Mouse (Mus musculus) kidney, postnatal 0 days (tissue): ENCODE measurements around the gene Zscan22. TPM values are rescaled to one million over a fixed set of nuclear protein-coding genes. Genes with fewer than 3 reads are reported as not detected.

Experiments
- ATAC-seq: fragments of 200-750 bp; cut with Nextera tagmentation; replicated peaks from 2 replicates; pipeline ENCODE4 v1.8.0; 2017; ENCODE audit warnings: low read depth, moderate number of reproducible peaks, moderate TSS enrichment, moderate library complexity; ENCODE audit not compliant: low FRiP score
- DNase-seq: peaks from one replicate; pipeline ENCODE4 v3.0.0-alpha.2; 2016; ENCODE audit warnings: low spot score
- H3K27ac ChIP-seq: fragments of 300-500 bp; sonication (generic); 2 replicates; pipeline ENCODE4 v1.5.1; 2014; ENCODE audit warnings: mild to moderate bottlenecking
- H3K27me3 ChIP-seq: fragments of 300-500 bp; sonication (generic); 2 replicates; pipeline ENCODE4 v1.6.1; 2014; ENCODE audit warnings: low read length, mixed read lengths; ENCODE audit not compliant: insufficient read depth
- H3K36me3 ChIP-seq: fragments of 300-500 bp; sonication (generic); 2 replicates; pipeline ENCODE4 v1.6.1; 2014; ENCODE audit warnings: low read length, mixed read lengths; ENCODE audit not compliant: insufficient read depth
- H3K4me1 ChIP-seq: fragments of 300-500 bp; sonication (generic); replicated peaks from 2 replicates; pipeline ENCODE4 v1.6.1; 2014; ENCODE audit warnings: antibody characterized with exemption, low read length, mixed read lengths; ENCODE audit not compliant: insufficient read depth
- H3K4me2 ChIP-seq: fragments of 300-500 bp; sonication (generic); 2 replicates; pipeline ENCODE4 v1.6.1; 2014; ENCODE audit warnings: mild to moderate bottlenecking, low read length, moderate library complexity, mixed read lengths
- H3K4me3 ChIP-seq: fragments of 300-500 bp; sonication (generic); replicated peaks from 2 replicates; pipeline ENCODE4 v1.5.1; 2014; ENCODE audit warnings: low read depth, low read length
- H3K9ac ChIP-seq: fragments of 300-500 bp; sonication (generic); 2 replicates; pipeline ENCODE4 v1.6.1; 2014; ENCODE audit warnings: low read depth, low read length
- H3K9me3 ChIP-seq: fragments of 300-500 bp; sonication (generic); replicated peaks from 2 replicates; pipeline ENCODE4 v1.6.1; 2016; ENCODE audit warnings: low read length, inconsistent platforms, mixed read lengths
- CTCF ChIP-seq: IDR thresholded peaks from 2 replicates; pipeline ENCODE4 v1.5.1; 2016; ENCODE audit warnings: antibody characterized with exemption, low read depth, mild to moderate bottlenecking, moderate library complexity
- WGBS: fragments of 180-500 bp; shearing (Covaris S2); extraction: QIAGEN DNeasy Blood & Tissue Kit; methylation state at CpG from one replicate; pipeline ENCODE4 v1.1.7; 2014; 5-methylcytosine and 5-hydroxymethylcytosine counted together
- polyA plus RNA-seq: library from polyadenylated mRNA; unstranded; fragments of >200 nt; fragmentation: Nextera tagmentation; extraction: Ambion mirVana; gene quantifications from 2 replicates; pipeline ENCODE4 v1.2.1, GENCODE M21; 2015

Gene Zscan22
- polyA plus RNA-seq, 1 experiment from 2014 or later: 11.8 TPM

GRCm38 (mm10) chr7:12940599-12940998 is 43.0 kb downstream of the Zscan22 start:
- no peaks in the 10 kb centered on the region for H3K36me3 ChIP-seq
- WGBS: 83% methylated on average over 4 of the region's 4 CpGs
- H3K27ac ChIP-seq: no peak overlapping the region
- ATAC-seq (no peak), DNase-seq (no peak)
- no peak overlapping the region for H3K4me3 ChIP-seq
- no peaks in the 10 kb centered on the region for H3K4me1 ChIP-seq
- TF ChIP-seq CTCF: no peak
- no peak overlapping the region for H3K4me2 ChIP-seq
- H3K9ac ChIP-seq: no peak overlapping the region
- H3K27me3 ChIP-seq: no peaks in the 10 kb centered on the region
- no peaks in the 10 kb centered on the region for H3K9me3 ChIP-seq

- peak; percentile 57 for TF ChIP-seq CTCF
- DNase-seq: peak; percentile 13
- ATAC-seq: no peak
- Histone ChIP-seq H3K4me3 (no peak overlapping the region), H3K27me3 (no peaks in the 10 kb centered on the region), H3K4me1 (no peaks in the 10 kb centered on the region), H3K4me2 (no peak overlapping the region), H3K27ac (no peak overlapping the region), H3K36me3 (no peaks in the 10 kb centered on the region), H3K9me3 (no peaks in the 10 kb centered on the region), H3K9ac (no peak overlapping the region)
Measured at GRCm38 (mm10) chr7:12943488-12943887, 45.9 kb downstream of the Zscan22 start.

GRCm38 (mm10) chr7:12949032-12949871 is 51.6 kb downstream of the Zscan22 start:
- Histone ChIP-seq H3K9ac (peak overlapping the region; percentile 60), H3K36me3 (no peaks in the 10 kb centered on the region), H3K27me3 (no peaks in the 10 kb centered on the region), H3K9me3 (no peaks in the 10 kb centered on the region), H3K4me1 (no peaks in the 10 kb centered on the region), H3K4me3 (peak overlapping the region; percentile 42), H3K4me2 (peak overlapping the region; percentile 70), H3K27ac (peak overlapping the region; percentile 74)
- WGBS: 6% methylated on average over 35 of the region's 35 CpGs
- peak; percentile 98 for ATAC-seq
- peak; percentile 99 for DNase-seq
- no peak for TF ChIP-seq CTCF

GRCm38 (mm10) chr7:12949872-12950229 is 52.2 kb downstream of the Zscan22 start:
- 4% methylated on average over 16 of the region's 16 CpGs for WGBS
- Histone ChIP-seq H3K4me1 (no peaks in the 10 kb centered on the region), H3K4me2 (peak overlapping the region; percentile 70), H3K4me3 (peak overlapping the region; percentile 42), H3K9ac (peak overlapping the region; percentile 60), H3K27me3 (no peaks in the 10 kb centered on the region), H3K27ac (peak overlapping the region; percentile 69), H3K9me3 (no peaks in the 10 kb centered on the region), H3K36me3 (no peaks in the 10 kb centered on the region)
- TF ChIP-seq CTCF: no peak
- ATAC-seq (peak; percentile 63), DNase-seq (no peak)

GRCm38 (mm10) chr7:12954896-12955295 is 57.3 kb downstream of the Zscan22 start:
- no peaks in the 10 kb centered on the region for H3K27me3 ChIP-seq
- no peak; the same call in 1 of the 2 replicates for ATAC-seq
- no peak overlapping the region for H3K9ac ChIP-seq
- 43% methylated on average over 3 of the region's 3 CpGs for WGBS
- H3K4me2 ChIP-seq: no peak overlapping the region
- no peaks in the 10 kb centered on the region for H3K4me1 ChIP-seq
- no peaks in the 10 kb centered on the region for H3K9me3 ChIP-seq
- peak; percentile 47 for TF ChIP-seq CTCF
- no peaks in the 10 kb centered on the region for H3K36me3 ChIP-seq
- H3K27ac ChIP-seq: no peak overlapping the region
- no peak overlapping the region for H3K4me3 ChIP-seq
- peak; percentile 14 for DNase-seq

GRCm38 (mm10) chr7:12957511-12957910 is 59.9 kb downstream of the Zscan22 start:
- ATAC-seq (no peak), DNase-seq (no peak)
- 66% methylated on average over 5 of the region's 5 CpGs for WGBS
- Histone ChIP-seq H3K4me1 (peaks cover 4% of the 10 kb centered on the region; the same call in 1 of the 2 replicates), H3K9me3 (no peaks in the 10 kb centered on the region), H3K27me3 (no peaks in the 10 kb centered on the region), H3K4me2 (no peak overlapping the region), H3K36me3 (no peaks in the 10 kb centered on the region), H3K27ac (no peak overlapping the region), H3K9ac (no peak overlapping the region), H3K4me3 (no peak overlapping the region)
- no peak for TF ChIP-seq CTCF

Other genes with a start within 250 kb of the Zscan22 start
- not detected in 2 replicates for gene Vmn2r55, start 212.8 kb upstream of the Zscan22 start, polyA plus RNA-seq
- not detected in 2 replicates for gene Vmn2r56, start 162.8 kb upstream of the Zscan22 start, polyA plus RNA-seq
- 3.6 and 4.4 TPM in 2 replicates for gene Zscan18, start 94.2 kb upstream of the Zscan22 start, polyA plus RNA-seq
- 8.8 and 8.9 TPM in 2 replicates for gene Zfp329, start 79.0 kb upstream of the Zscan22 start, polyA plus RNA-seq
- 20.7 and 22.2 TPM in 2 replicates for gene Zfp110, start 63.1 kb upstream of the Zscan22 start, polyA plus RNA-seq
- 3.3 and 3.5 TPM in 2 replicates for gene Zfp128, start 16.6 kb upstream of the Zscan22 start, polyA plus RNA-seq
- 1,052 and 1,143 TPM in 2 replicates for gene Rps5, start 24.5 kb downstream of the Zscan22 start, polyA plus RNA-seq
- 0.29 and 0.32 TPM in 2 replicates for gene Rnf225, start 29.6 kb downstream of the Zscan22 start, polyA plus RNA-seq
- gene Zfp324, start 68.0 kb downstream of the Zscan22 start, polyA plus RNA-seq: 7.7 and 8.0 TPM in 2 replicates
- 6.7 and 7.1 TPM in 2 replicates for gene Zfp446, start 80.0 kb downstream of the Zscan22 start, polyA plus RNA-seq
- 0.07 and 0.11 TPM in 2 replicates for gene Slc27a5, start 100.4 kb downstream of the Zscan22 start, polyA plus RNA-seq
- gene Trim28, start 101.3 kb downstream of the Zscan22 start, polyA plus RNA-seq: 195 and 197 TPM in 2 replicates
- gene Zbtb45, start 112.2 kb downstream of the Zscan22 start, polyA plus RNA-seq: 17.4 and 17.5 TPM in 2 replicates
- 235 and 240 TPM in 2 replicates for gene Chmp2a, start 137.0 kb downstream of the Zscan22 start, polyA plus RNA-seq
- 123 and 134 TPM in 2 replicates for gene Ube2m, start 140.5 kb downstream of the Zscan22 start, polyA plus RNA-seq
- gene Mzf1, start 156.9 kb downstream of the Zscan22 start, polyA plus RNA-seq: 2.3 and 2.6 TPM in 2 replicates
- gene Vmn1r85, start 197.4 kb downstream of the Zscan22 start, polyA plus RNA-seq: not detected in 2 replicates
- not detected in 2 replicates for gene Vmn1r86, start 222.1 kb downstream of the Zscan22 start, polyA plus RNA-seq
- not detected in 2 replicates for gene Vmn1r87, start 242.3 kb downstream of the Zscan22 start, polyA plus RNA-seq